Mouse (Mus musculus) urinary bladder, postnatal 25 days (tissue): ENCODE results near the gene Pip4k2b.

Source experiments
- DNase-seq: peaks from one replicate; pipeline ENCODE4 v3.0.0; 2022; ENCODE audit warnings: low spot score

The Pip4k2b gene

DNA sequence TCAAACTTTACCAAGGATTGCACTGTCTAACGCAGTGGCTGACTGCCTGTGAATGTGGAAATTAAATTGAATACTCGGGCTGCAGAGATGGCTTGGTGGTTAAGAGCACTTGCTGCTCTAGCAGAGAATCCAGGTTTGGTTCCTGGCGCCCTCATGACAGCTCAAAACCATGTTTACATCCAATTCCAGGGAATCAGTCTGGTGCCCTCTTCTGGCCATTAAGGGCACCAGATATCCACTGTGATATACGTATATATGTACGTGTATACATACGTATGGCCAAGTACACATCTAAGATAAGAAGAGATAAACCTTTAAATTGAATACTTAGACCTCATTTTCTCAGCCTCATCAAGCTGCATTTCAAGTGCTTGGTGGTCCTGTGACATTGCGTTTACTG is 78.3 kb downstream of the Pip4k2b start:
- DNase-seq: no peak

GRCm38 (mm10) chr11:97665431-97665830 is 79.1 kb downstream of the Pip4k2b start:
- DNase-seq: no peak
